Mouse (Mus musculus) limb, embryonic 14.5 days (tissue): ENCODE results near the gene Fndc3b. TPM values are rescaled to one million over a fixed set of nuclear protein-coding genes. Genes with fewer than 3 reads are reported as not detected.

Source experiments
- ATAC-seq: fragments of 200-750 bp; cut with Nextera tagmentation; 2 replicates; pipeline ENCODE4 v1.8.0; 2017; ENCODE audit warnings: low read depth, moderate number of reproducible peaks, moderate TSS enrichment; ENCODE audit not compliant: low FRiP score
- DNase-seq: peaks from one replicate; pipeline ENCODE4 v3.0.0-alpha.2; 2015; ENCODE audit warnings: low spot score
- H3K27ac ChIP-seq: fragments of 300-500 bp; sonication (generic); replicated peaks from 2 replicates; pipeline ENCODE4 v1.5.1; 2014; ENCODE audit warnings: low read depth, mild to moderate bottlenecking, low read length, moderate library complexity, mixed read lengths
- H3K27me3 ChIP-seq: fragments of 300-500 bp; sonication (generic); 2 replicates; pipeline ENCODE4 v1.6.1; 2014; ENCODE audit warnings: low read length, mixed read lengths; ENCODE audit not compliant: control insufficient read depth, insufficient read depth
- H3K36me3 ChIP-seq: fragments of 300-500 bp; sonication (generic); 2 replicates; pipeline ENCODE4 v1.6.1; 2014; ENCODE audit warnings: mild to moderate bottlenecking, low read length, moderate library complexity, mixed read lengths; ENCODE audit not compliant: control insufficient read depth, insufficient read depth
- H3K4me1 ChIP-seq: fragments of 300-500 bp; sonication (generic); 2 replicates; pipeline ENCODE4 v1.6.1; 2014; ENCODE audit warnings: antibody characterized with exemption, low read length, mixed read lengths; ENCODE audit not compliant: control insufficient read depth, insufficient read depth
- H3K4me2 ChIP-seq: fragments of 300-500 bp; sonication (generic); replicated peaks from 2 replicates; pipeline ENCODE4 v1.6.1; 2014; ENCODE audit warnings: low read depth, mild to moderate bottlenecking, low read length, moderate library complexity; ENCODE audit not compliant: severe bottlenecking
- H3K4me3 ChIP-seq: fragments of 300-500 bp; sonication (generic); replicated peaks from 2 replicates; pipeline ENCODE4 v1.5.1; 2014; ENCODE audit warnings: low read length
- H3K9ac ChIP-seq: fragments of 300-500 bp; sonication (generic); 2 replicates; pipeline ENCODE4 v1.6.1; 2014; ENCODE audit warnings: mild to moderate bottlenecking, low read depth, low read length, moderate library complexity; ENCODE audit not compliant: severe bottlenecking
- H3K9me3 ChIP-seq: fragments of 300-500 bp; sonication (generic); 2 replicates; pipeline ENCODE4 v1.6.1; 2016; ENCODE audit warnings: low read length; ENCODE audit not compliant: control insufficient read depth
- POLR2A ChIP-seq: fragments of 200-500 bp; IDR thresholded peaks from 2 replicates; pipeline ENCODE4 v1.8.0; 2012; ENCODE audit warnings: inconsistent platforms, mild to moderate bottlenecking, moderate library complexity, borderline replicate concordance; ENCODE audit not compliant: insufficient read depth, insufficient read length; ENCODE audit errors: extremely low read depth
- WGBS: fragments of 180-500 bp; shearing (Covaris S2); extraction: QIAGEN DNeasy Blood & Tissue Kit; methylation state at CpG from one replicate; pipeline ENCODE4 v1.1.7; 2014; 5-methylcytosine and 5-hydroxymethylcytosine counted together
- polyA plus RNA-seq, 2 experiments: library from polyadenylated mRNA; depleted of rRNA in 1 of 2; stranded (reverse) in 1 of 2; unstranded in 1 of 2; fragments of >200 nt; fragmentation: Nextera tagmentation in 1 of 2; extraction: Ambion mirVana in 1 of 2; gene quantifications; 2 replicates each; pipeline versions ENCODE4 v1.2.1 to v1.2.3; 2012 to 2014

Fndc3b gene
- polyA plus RNA-seq, 2 experiments: 39.6 to 41.3 TPM

DNA sequence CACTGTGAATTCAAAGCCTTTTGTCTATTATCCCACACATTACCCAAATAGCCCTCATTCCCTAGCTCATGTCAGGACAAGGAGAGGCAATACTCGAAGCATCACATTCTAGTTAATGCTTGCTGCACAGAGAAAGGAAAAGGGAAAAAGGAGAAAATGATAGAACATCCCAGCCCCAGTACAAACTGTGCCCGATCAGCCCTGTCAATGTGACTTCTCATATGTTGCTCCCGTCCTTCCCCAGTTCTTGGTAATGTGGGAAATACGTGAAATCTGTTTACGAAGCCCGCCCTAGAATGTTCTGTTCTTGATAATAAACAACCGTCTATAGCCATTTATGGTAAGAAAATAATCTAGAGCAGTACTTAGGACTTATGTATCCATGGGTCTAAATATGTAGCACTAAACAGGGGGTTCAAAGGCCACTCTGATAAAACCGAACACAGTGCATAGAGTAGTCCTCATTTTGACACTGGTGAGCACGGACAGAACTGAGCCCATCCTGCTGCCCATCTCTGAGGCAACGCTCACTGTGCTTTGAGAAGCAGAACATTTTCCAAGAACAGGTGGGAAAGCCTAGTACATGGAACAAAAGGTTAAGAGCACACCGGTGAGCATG lies 286.9 kb downstream of the Fndc3b start:
- no peak overlapping the region for H3K27ac ChIP-seq
- WGBS: 89% methylated on average over 11 of the region's 11 CpGs
- H3K36me3 ChIP-seq: peaks cover 77% of the 10 kb centered on the region
- ATAC-seq: no peak
- no peak for DNase-seq
- H3K4me3 ChIP-seq: no peak overlapping the region
- no peaks in the 10 kb centered on the region for H3K4me1 ChIP-seq
- no peak overlapping the region for H3K9ac ChIP-seq
- H3K27me3 ChIP-seq: no peaks in the 10 kb centered on the region
- no peak overlapping the region for H3K4me2 ChIP-seq
- no peaks in the 10 kb centered on the region for H3K9me3 ChIP-seq
- no peak for TF ChIP-seq POLR2A

DNA sequence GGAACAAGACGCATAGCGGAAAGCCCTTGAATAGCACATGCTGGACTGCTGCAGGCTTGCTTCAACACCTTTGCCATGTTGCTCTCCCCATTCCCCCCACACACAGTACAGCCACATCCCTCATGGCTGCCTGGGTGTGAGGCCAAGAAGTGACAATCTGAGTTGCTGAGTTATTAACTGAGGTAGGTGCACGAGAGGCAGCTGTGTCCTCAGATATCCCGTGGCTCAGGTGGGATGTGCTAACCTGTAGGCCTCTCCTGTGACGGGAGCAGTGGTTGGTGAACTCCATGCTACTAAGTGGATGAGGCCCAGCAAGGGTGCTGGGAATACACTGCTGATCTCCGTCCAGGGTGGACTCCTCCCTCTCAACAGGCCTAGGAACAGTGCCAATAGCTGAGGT lies 288.6 kb downstream of the Fndc3b start:
- ATAC-seq (no peak), DNase-seq (no peak)
- H3K27me3 ChIP-seq: no peaks in the 10 kb centered on the region
- H3K4me3 ChIP-seq: no peak overlapping the region
- H3K27ac ChIP-seq: no peak overlapping the region
- 86% methylated on average over 6 of the region's 6 CpGs for WGBS
- TF ChIP-seq POLR2A: no peak
- no peaks in the 10 kb centered on the region for H3K9me3 ChIP-seq
- H3K4me1 ChIP-seq: no peaks in the 10 kb centered on the region
- H3K4me2 ChIP-seq: no peak overlapping the region
- peaks cover 77% of the 10 kb centered on the region for H3K36me3 ChIP-seq
- H3K9ac ChIP-seq: no peak overlapping the region

DNA sequence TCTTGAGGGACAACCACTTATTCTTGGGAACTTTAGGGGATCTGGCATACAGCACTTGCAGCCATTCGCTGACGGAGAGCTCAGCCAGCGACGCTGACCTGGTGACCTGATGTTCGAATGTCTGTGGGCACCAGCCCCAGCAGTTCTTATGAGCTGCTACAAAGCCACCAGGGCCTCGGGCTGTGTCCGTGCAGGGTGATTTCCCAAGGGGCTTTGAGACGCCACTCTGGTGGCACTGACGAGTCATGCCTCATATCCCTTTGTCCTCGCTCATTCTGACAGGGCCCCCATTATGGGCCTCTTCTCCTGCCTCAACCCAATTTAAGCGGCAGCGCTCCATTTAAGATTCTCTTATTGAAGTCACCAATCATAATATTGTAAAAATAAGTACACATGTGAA lies 289.1 kb downstream of the Fndc3b start:
- Histone ChIP-seq H3K9ac (no peak overlapping the region), H3K27ac (no peak overlapping the region), H3K4me2 (no peak overlapping the region), H3K4me3 (no peak overlapping the region), H3K9me3 (no peaks in the 10 kb centered on the region), H3K27me3 (no peaks in the 10 kb centered on the region), H3K4me1 (no peaks in the 10 kb centered on the region), H3K36me3 (peaks cover 74% of the 10 kb centered on the region)
- no peak for ATAC-seq
- no peak for DNase-seq
- no peak for TF ChIP-seq POLR2A
- WGBS: 75% methylated on average over 12 of the region's 12 CpGs

DNA sequence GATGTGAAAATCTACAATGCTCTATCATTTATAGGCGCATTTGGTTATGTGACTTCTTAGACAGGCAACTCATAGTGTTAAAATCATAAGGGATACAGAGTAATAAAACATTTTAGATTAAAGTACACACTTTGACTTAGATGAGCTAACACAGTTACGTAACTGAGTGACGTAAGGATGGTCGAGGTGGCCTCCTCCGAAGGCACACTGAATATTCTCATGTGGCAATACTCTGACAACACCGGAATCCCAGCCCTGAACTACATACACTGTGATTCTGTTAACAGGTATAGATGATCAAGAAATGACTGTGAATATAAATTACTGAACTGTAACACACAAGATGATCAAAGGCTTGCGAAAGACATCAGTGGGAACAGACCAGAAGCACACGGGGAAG lies 292.5 kb downstream of the Fndc3b start:
- DNase-seq: no peak
- Histone ChIP-seq H3K4me3 (no peak overlapping the region), H3K9ac (no peak overlapping the region), H3K9me3 (no peaks in the 10 kb centered on the region), H3K27me3 (no peaks in the 10 kb centered on the region), H3K4me1 (no peaks in the 10 kb centered on the region), H3K4me2 (no peak overlapping the region), H3K27ac (no peak overlapping the region), H3K36me3 (peaks cover 52% of the 10 kb centered on the region)
- ATAC-seq: no peak
- TF ChIP-seq POLR2A: no peak
- WGBS: 96% methylated on average over 8 of the region's 8 CpGs

DNA sequence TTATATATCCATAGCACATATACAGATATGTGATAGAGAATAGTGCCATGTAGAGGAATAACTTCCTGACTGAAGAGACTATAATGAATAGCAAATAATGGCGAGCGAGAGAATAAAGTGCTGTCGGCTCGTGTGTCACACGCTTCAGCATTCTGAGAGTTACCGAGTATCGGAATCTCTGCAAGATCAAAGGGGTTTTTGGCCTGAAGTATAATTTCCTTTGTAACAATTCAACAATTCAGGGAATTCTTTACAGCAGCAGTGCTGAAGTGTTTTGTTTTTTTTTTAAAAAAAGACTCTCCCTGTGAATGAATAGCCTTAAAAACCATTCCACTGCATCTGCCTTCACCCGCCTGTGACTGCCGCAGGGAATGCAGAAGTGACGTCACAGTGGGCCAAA lies 294.3 kb downstream of the Fndc3b start:
- no peak overlapping the region for H3K4me2 ChIP-seq
- 89% methylated on average over 10 of the region's 10 CpGs for WGBS
- H3K27me3 ChIP-seq: no peaks in the 10 kb centered on the region
- H3K27ac ChIP-seq: no peak overlapping the region
- H3K4me3 ChIP-seq: no peak overlapping the region
- no peak for DNase-seq
- ATAC-seq: no peak
- no peak overlapping the region for H3K9ac ChIP-seq
- no peaks in the 10 kb centered on the region for H3K4me1 ChIP-seq
- peaks cover 40% of the 10 kb centered on the region for H3K36me3 ChIP-seq
- H3K9me3 ChIP-seq: no peaks in the 10 kb centered on the region
- no peak for TF ChIP-seq POLR2A

DNA sequence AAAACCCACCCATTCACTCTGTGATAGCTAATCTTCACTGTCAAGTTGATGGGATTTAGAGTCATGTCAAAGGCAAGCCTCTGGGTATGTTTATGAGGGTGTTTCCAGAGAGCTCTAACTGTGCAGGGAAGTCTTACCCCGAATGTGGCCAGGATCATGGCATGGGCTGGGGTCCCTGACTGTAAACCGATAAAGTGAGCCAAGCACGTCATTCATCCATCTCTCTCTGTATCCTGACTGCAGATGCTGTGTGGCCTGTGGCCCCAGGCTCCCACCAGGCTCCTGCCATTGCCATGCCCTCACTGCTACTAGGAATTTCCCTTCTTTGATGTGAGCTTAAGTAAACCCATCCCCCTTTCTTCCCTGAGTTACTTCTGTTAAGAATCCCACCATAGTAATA lies 297.5 kb downstream of the Fndc3b start:
- DNase-seq (no peak), ATAC-seq (no peak)
- H3K4me1 ChIP-seq: no peaks in the 10 kb centered on the region
- no peaks in the 10 kb centered on the region for H3K27me3 ChIP-seq
- no peak for TF ChIP-seq POLR2A
- H3K27ac ChIP-seq: no peak overlapping the region
- WGBS: 70% methylated on average over 3 of the region's 3 CpGs
- no peaks in the 10 kb centered on the region for H3K9me3 ChIP-seq
- H3K4me3 ChIP-seq: no peak overlapping the region
- H3K9ac ChIP-seq: no peak overlapping the region
- H3K36me3 ChIP-seq: peaks cover 15% of the 10 kb centered on the region
- H3K4me2 ChIP-seq: no peak overlapping the region
